Mouse (Mus musculus): ENCODE results near the gene Susd5. TPM values are rescaled to one million over a fixed set of nuclear protein-coding genes. Genes with fewer than 3 reads are reported as not detected.

The Susd5 gene
- polyA plus RNA-seq, 1 experiment: 1.8 TPM

DNA sequence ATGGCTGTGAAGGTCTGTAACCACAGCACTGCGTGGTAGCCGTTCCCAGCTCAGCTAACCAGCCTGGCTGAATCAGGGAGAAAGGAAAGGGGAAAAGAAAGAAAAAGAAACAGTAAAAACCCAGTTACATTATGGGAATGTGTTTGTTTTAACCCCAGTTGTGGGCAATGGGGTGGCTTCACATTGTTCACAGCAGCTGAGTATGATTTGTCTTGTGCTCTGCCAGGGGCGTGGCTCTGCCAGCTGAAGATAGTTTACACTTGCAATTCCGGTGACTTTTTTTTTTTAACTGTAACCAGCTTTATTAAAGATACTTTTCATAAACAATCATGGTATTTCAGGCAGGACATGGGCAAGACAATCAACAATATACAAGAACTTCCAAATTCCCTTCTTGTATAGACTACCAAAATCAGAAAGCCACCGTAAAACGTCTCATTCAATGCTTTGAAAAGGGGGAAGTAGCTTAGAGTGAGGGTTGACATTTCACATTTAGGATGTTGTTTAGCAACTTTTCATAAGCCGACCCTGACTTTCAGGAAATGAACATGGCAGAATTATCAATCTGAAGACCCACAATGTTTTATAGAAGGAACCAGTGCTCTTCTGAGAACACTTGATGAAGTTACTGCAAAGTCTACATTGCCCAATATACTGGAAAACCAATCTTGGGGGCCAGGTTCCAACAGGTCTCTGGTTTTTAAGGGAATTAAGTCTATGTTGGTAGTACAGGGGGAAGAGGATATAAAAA is 37.8 kb upstream of the Susd5 start:
- no peak overlapping the region for H3K4me3 ChIP-seq (replicated peaks; ENCODE audit: insufficient read depth, low read depth, low read length)
- no peaks in the 10 kb centered on the region for H3K27me3 ChIP-seq (ENCODE audit: control insufficient read depth, insufficient read depth, low read length)
- DNase-seq: no peak
- TF ChIP-seq CTCF (IDR thresholded peaks at IDR 0.05; ENCODE audit: borderline replicate concordance, insufficient read depth, low read depth, low read length): no peak
- no peak for TF ChIP-seq POLR2A (IDR thresholded peaks at IDR 0.05; ENCODE audit: borderline replicate concordance, insufficient read depth, low read length)
- H3K4me1 ChIP-seq (ENCODE audit: control insufficient read depth, insufficient read depth, low read length): no peaks in the 10 kb centered on the region
- WGBS: 90% methylated on average over 7 of the region's 7 CpGs
- no peak overlapping the region for H3K27ac ChIP-seq (ENCODE audit: insufficient read depth, low read length)

DNA sequence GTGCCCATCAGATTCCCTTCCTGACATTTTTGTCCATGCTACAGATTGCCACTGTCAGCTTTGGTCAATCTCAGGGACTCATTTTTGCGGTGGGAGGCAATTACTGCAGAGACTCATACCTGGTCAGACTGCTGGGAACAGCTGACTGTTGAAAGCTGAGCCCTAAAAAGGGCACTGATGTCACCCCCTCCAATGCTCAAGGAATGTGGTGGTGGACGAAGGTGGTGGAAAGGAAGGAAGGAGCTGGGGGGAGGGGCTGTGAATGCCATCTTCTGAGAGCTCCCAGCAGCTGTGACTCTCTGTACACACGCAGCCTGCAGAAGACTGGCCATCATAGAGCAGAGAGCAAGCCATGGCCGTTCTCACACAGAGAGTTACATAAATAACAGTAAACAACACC is 34.8 kb upstream of the Susd5 start:
- DNase-seq: no peak
- TF ChIP-seq CTCF (IDR thresholded peaks at IDR 0.05; ENCODE audit: borderline replicate concordance, insufficient read depth, low read depth, low read length) (no peak), POLR2A (IDR thresholded peaks at IDR 0.05; ENCODE audit: borderline replicate concordance, insufficient read depth, low read length) (no peak)
- 69% methylated on average over 4 of the region's 4 CpGs for whole genome bisulfite sequencing
- H3K4me1 ChIP-seq (ENCODE audit: control insufficient read depth, insufficient read depth, low read length): peaks cover 4% of the 10 kb centered on the region; the same call in 1 of the 2 replicates
- H3K4me3 ChIP-seq (replicated peaks; ENCODE audit: insufficient read depth, low read depth, low read length): no peak overlapping the region
- H3K27ac ChIP-seq (ENCODE audit: insufficient read depth, low read length): no peak overlapping the region
- H3K27me3 ChIP-seq (ENCODE audit: control insufficient read depth, insufficient read depth, low read length): no peaks in the 10 kb centered on the region

DNA sequence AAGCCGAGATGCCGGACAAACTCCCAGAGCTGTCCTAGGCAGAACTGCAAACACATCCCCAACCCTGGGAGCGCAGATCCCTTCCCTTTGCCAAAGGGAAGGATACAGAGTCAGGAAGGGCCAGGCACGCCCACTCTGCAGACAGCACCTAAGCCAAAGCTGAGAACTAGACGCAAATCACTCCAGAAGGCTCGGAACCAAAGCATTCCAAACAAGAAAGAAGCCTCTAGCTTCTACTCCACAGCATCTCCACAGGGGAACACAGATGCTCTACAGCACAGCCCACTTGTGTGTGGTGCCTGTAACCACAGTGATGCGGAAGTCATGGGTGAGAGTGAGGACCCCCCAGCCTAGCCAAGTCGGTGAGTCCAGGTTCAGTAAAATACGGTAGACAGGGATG is 31.8 kb upstream of the Susd5 start:
- TF ChIP-seq CTCF (IDR thresholded peaks at IDR 0.05; ENCODE audit: borderline replicate concordance, insufficient read depth, low read depth, low read length): no peak
- no peak for TF ChIP-seq POLR2A (IDR thresholded peaks at IDR 0.05; ENCODE audit: borderline replicate concordance, insufficient read depth, low read length)
- peak overlapping the region; percentile 2 for H3K4me3 ChIP-seq (replicated peaks; ENCODE audit: insufficient read depth, low read depth, low read length)
- DNase-seq: no peak
- H3K4me1 ChIP-seq (ENCODE audit: control insufficient read depth, insufficient read depth, low read length): peaks cover 4% of the 10 kb centered on the region; the same call in 1 of the 2 replicates
- no peaks in the 10 kb centered on the region for H3K27me3 ChIP-seq (ENCODE audit: control insufficient read depth, insufficient read depth, low read length)
- WGBS: 35% methylated on average over 9 of the region's 9 CpGs
- H3K27ac ChIP-seq (ENCODE audit: insufficient read depth, low read length): no peak overlapping the region

DNA sequence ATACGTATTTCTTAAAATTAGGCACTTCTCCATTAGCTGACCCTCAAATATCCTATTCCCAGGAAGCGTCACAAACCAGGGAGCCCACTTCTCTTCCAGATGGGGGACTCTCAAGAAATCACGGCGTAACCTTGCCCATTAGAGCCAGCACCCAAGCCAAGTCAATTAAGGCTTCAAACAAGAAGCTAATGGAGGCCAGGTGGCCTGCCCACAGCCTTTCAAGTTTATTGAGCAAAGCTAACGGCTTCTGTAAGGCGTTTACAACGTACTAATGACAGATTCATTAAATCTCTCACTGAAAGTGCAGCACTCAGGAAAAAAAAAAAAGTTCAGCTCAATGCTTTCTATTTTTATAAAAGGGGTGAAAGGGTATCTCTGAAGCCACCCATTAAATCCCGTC is 31.1 kb upstream of the Susd5 start:
- Histone ChIP-seq H3K27ac (ENCODE audit: insufficient read depth, low read length) (no peak overlapping the region), H3K4me1 (ENCODE audit: control insufficient read depth, insufficient read depth, low read length) (peaks cover 4% of the 10 kb centered on the region; the same call in 1 of the 2 replicates), H3K4me3 (replicated peaks; ENCODE audit: insufficient read depth, low read depth, low read length) (peak overlapping the region; percentile 86), H3K27me3 (ENCODE audit: control insufficient read depth, insufficient read depth, low read length) (no peaks in the 10 kb centered on the region)
- no peak for DNase-seq
- TF ChIP-seq CTCF (IDR thresholded peaks at IDR 0.05; ENCODE audit: borderline replicate concordance, insufficient read depth, low read depth, low read length) (no peak), POLR2A (IDR thresholded peaks at IDR 0.05; ENCODE audit: borderline replicate concordance, insufficient read depth, low read length) (no peak)
- 7% methylated on average over 8 of the region's 8 CpGs for WGBS

DNA sequence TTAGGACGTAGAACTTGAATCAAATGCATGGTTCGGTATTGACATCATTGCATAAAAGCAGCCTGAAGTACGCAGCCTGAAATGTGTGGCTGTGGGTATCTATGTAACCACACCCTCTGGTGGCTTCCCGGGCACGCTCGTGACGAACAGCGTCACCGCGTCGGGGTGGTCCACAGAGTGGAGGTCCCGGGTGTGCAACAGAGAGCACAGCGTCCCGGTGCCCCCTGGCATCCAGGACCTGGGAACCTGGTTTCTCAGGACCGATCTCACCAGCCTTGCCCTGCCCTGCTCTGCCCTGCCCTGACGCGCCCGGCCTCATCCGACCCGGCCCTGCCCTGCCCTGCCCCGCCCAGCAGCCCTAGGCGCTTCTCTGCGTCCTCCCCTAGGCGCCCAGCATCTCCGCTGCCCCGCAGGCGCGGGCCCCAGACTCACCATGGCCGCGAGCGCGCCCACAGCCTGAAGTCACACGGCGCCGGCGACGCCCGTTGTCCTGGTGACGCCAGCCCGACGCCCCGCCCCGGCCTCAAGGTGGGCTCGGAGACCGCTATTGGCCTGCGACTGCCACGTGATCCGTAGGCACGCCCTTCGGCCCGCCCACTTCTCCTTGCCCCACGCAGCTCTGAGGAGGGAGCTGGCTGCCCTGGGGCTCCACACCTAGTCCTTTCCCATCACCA is 30.5 kb upstream of the Susd5 start:
- WGBS: under 1% methylated on average over 52 of the region's 52 CpGs
- TF ChIP-seq CTCF (IDR thresholded peaks at IDR 0.05; ENCODE audit: borderline replicate concordance, insufficient read depth, low read depth, low read length) (no peak), POLR2A (IDR thresholded peaks at IDR 0.05; ENCODE audit: borderline replicate concordance, insufficient read depth, low read length) (peak; percentile 65)
- no peaks in the 10 kb centered on the region for H3K27me3 ChIP-seq (ENCODE audit: control insufficient read depth, insufficient read depth, low read length)
- H3K4me1 ChIP-seq (ENCODE audit: control insufficient read depth, insufficient read depth, low read length): peaks cover 4% of the 10 kb centered on the region; the same call in 1 of the 2 replicates
- no peak overlapping the region; the same call in 1 of the 2 replicates for H3K27ac ChIP-seq (ENCODE audit: insufficient read depth, low read length)
- peak; percentile 87 to 90 for DNase-seq
- H3K4me3 ChIP-seq (replicated peaks; ENCODE audit: insufficient read depth, low read depth, low read length): peak overlapping the region; percentile 86

DNA sequence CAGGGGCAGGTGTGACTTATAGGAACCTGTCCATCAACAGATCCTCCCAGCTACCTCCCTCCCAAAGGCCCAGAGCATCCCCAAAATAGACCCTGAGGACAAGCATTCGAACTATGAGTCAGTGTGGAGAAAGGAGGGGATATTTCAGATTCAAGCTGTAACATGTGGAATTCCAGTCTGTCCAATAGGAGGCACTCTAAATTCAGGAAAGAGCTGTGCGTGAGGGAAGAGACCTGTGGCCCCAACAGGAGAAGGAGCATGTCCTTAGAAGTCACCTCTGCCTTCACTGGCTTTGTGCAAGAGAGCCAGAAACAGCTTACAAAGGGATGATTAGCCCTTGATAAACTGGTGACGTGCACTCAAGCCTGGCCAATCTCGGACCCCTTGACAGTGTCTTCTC is 16.0 kb upstream of the Susd5 start:
- no peaks in the 10 kb centered on the region for H3K4me1 ChIP-seq (ENCODE audit: control insufficient read depth, insufficient read depth, low read length)
- H3K27ac ChIP-seq (ENCODE audit: insufficient read depth, low read length): no peak overlapping the region
- WGBS: 81% methylated on average over 4 of the region's 4 CpGs
- DNase-seq: no peak
- no peak overlapping the region for H3K4me3 ChIP-seq (replicated peaks; ENCODE audit: insufficient read depth, low read depth, low read length)
- TF ChIP-seq CTCF (IDR thresholded peaks at IDR 0.05; ENCODE audit: borderline replicate concordance, insufficient read depth, low read depth, low read length) (no peak), POLR2A (IDR thresholded peaks at IDR 0.05; ENCODE audit: borderline replicate concordance, insufficient read depth, low read length) (no peak)
- no peaks in the 10 kb centered on the region for H3K27me3 ChIP-seq (ENCODE audit: control insufficient read depth, insufficient read depth, low read length)

DNA sequence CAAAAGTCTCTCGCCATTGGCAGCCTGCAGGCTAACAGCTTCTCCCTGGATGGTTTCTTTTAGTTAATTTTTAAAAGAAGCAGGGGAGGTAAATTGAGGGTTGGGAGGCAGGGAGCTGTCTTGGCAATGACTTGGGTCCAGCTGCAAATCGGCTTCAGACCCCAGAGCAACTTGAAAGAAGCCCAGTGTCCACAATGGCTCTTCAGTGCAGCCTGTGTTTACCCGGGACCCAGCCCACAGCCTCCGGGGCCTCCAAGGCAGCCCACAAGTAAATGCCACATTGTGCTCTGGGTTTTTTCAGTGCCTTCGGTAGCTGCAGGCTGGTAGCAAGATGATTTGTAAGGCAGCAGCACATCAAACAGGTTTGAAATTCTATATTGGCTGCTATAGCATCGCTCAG is 14.4 kb upstream of the Susd5 start:
- no peaks in the 10 kb centered on the region for H3K27me3 ChIP-seq (ENCODE audit: control insufficient read depth, insufficient read depth, low read length)
- no peak for DNase-seq
- no peak for TF ChIP-seq CTCF (IDR thresholded peaks at IDR 0.05; ENCODE audit: borderline replicate concordance, insufficient read depth, low read depth, low read length)
- TF ChIP-seq POLR2A (IDR thresholded peaks at IDR 0.05; ENCODE audit: borderline replicate concordance, insufficient read depth, low read length): no peak
- no peak overlapping the region for H3K27ac ChIP-seq (ENCODE audit: insufficient read depth, low read length)
- 45% methylated on average over 6 of the region's 6 CpGs for WGBS
- H3K4me1 ChIP-seq (ENCODE audit: control insufficient read depth, insufficient read depth, low read length): no peaks in the 10 kb centered on the region
- H3K4me3 ChIP-seq (replicated peaks; ENCODE audit: insufficient read depth, low read depth, low read length): no peak overlapping the region

DNA sequence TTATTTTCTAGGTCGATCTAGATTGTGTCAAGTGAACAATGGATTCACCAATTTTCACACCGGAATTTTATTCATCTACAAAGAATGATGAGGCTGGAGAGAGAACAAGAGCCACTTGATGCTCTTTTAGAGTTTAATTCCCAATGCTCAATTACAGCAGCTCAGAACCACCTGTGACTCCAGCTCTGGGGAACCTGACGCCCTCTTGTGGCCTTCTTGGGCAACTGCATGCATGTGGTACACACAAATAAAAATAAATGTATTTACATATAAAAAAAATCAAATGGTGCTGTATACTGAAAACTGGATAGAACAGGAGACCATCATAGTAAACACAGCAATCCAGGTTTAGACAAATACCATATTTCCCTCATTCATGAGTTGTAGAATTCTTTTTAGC is 12.5 kb upstream of the Susd5 start:
- Histone ChIP-seq H3K27ac (ENCODE audit: insufficient read depth, low read length) (no peak overlapping the region), H3K4me3 (replicated peaks; ENCODE audit: insufficient read depth, low read depth, low read length) (no peak overlapping the region), H3K27me3 (ENCODE audit: control insufficient read depth, insufficient read depth, low read length) (no peaks in the 10 kb centered on the region), H3K4me1 (ENCODE audit: control insufficient read depth, insufficient read depth, low read length) (no peaks in the 10 kb centered on the region)
- TF ChIP-seq CTCF (IDR thresholded peaks at IDR 0.05; ENCODE audit: borderline replicate concordance, insufficient read depth, low read depth, low read length) (peak; percentile 48), POLR2A (IDR thresholded peaks at IDR 0.05; ENCODE audit: borderline replicate concordance, insufficient read depth, low read length) (no peak)
- WGBS: 60% methylated on average over 3 of the region's 3 CpGs
- DNase-seq: no peak
